Mouse (Mus musculus) liver, embryonic 16.5 days (tissue): ENCODE results near the gene Pomc. TPM values are rescaled to one million over a fixed set of nuclear protein-coding genes. Genes with fewer than 3 reads are reported as not detected.
"Not testable (repeated sequence)": the region's sequence is repeated elsewhere in the genome, so short reads cannot be mapped to it uniquely, and the experiment has no call there.

Experiments
- ATAC-seq: fragments of 200-750 bp; cut with Nextera tagmentation; 2 replicates; pipeline ENCODE4 v1.8.0; 2017; ENCODE audit warnings: low read depth, mild to moderate bottlenecking, moderate number of reproducible peaks, moderate library complexity
- H3K27ac ChIP-seq: fragments of 300-500 bp; sonication (generic); 2 replicates; pipeline ENCODE4 v1.5.1; 2014; ENCODE audit warnings: mild to moderate bottlenecking, low read length
- H3K27me3 ChIP-seq: fragments of 300-500 bp; sonication (generic); 2 replicates; pipeline ENCODE4 v1.6.1; 2014; ENCODE audit warnings: low read depth, low read length, mixed read lengths; ENCODE audit not compliant: control insufficient read depth, insufficient read depth
- H3K36me3 ChIP-seq: fragments of 300-500 bp; sonication (generic); 2 replicates; pipeline ENCODE4 v1.6.1; 2014; ENCODE audit warnings: mild to moderate bottlenecking; ENCODE audit not compliant: control insufficient read depth, insufficient read depth
- H3K4me1 ChIP-seq: fragments of 300-500 bp; sonication (generic); 2 replicates; pipeline ENCODE4 v1.6.1; 2014; ENCODE audit warnings: low read depth, low read length, mixed read lengths; ENCODE audit not compliant: control insufficient read depth
- H3K4me2 ChIP-seq: fragments of 300-500 bp; sonication (generic); 2 replicates; pipeline ENCODE4 v1.6.1; 2014; ENCODE audit warnings: low read depth, low read length, mixed read lengths
- H3K4me3 ChIP-seq: fragments of 300-500 bp; sonication (generic); 2 replicates; pipeline ENCODE4 v1.5.1; 2014; ENCODE audit warnings: low read depth, mild to moderate bottlenecking, low read length
- H3K9ac ChIP-seq: fragments of 300-500 bp; sonication (generic); 2 replicates; pipeline ENCODE4 v1.6.1; 2014; ENCODE audit warnings: low read depth, low read length
- H3K9me3 ChIP-seq: fragments of 300-500 bp; sonication (generic); replicated peaks from 2 replicates; pipeline ENCODE4 v1.6.1; 2016; ENCODE audit warnings: low read length; ENCODE audit not compliant: control insufficient read depth
- WGBS: fragments of 180-500 bp; shearing (Covaris S2); extraction: QIAGEN DNeasy Blood & Tissue Kit; methylation state at CpG from one replicate; pipeline ENCODE4 v1.1.7; 2014; ENCODE audit not compliant: insufficient replicate concordance; 5-methylcytosine and 5-hydroxymethylcytosine counted together
- polyA plus RNA-seq: library from polyadenylated mRNA; unstranded; fragments of >200 nt; fragmentation: Nextera tagmentation; extraction: Ambion mirVana; gene quantifications from 2 replicates; pipeline ENCODE4 v1.2.1, GENCODE M21; 2015

Pomc gene
- polyA plus RNA-seq, 1 experiment from 2014 or later: 0.34 TPM

DNA sequence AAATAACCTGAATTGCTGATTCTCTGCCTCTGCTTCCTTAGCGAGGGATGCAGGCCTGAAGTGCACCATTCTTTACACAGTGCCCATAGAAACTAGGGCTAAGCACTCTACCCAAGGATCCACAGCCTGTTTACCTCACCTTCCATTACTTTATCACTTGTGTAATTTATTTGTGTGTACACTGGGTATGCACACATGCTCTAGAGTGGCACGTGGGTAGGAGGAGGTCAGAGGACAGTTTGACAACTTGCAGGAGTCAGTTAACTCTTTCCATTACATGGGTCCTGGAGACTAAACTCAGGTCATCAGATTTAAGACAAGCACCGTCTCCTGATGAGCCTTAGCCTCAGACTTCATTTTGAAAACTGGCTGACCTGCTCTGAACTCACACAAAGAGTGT lies 36.2 kb upstream of the Pomc start:
- WGBS: 52% methylated on average over 3 of the region's 3 CpGs
- Histone ChIP-seq H3K9ac (no peak overlapping the region), H3K27me3 (no peaks in the 10 kb centered on the region), H3K9me3 (no peaks in the 10 kb centered on the region), H3K36me3 (no peaks in the 10 kb centered on the region), H3K4me2 (no peak overlapping the region), H3K4me3 (no peak overlapping the region), H3K27ac (no peak overlapping the region), H3K4me1 (no peaks in the 10 kb centered on the region; the same call in 1 of the 2 replicates)
- ATAC-seq: 0 out of 2 replicates have a peak, but pooled peaks have one; percentile 31

DNA sequence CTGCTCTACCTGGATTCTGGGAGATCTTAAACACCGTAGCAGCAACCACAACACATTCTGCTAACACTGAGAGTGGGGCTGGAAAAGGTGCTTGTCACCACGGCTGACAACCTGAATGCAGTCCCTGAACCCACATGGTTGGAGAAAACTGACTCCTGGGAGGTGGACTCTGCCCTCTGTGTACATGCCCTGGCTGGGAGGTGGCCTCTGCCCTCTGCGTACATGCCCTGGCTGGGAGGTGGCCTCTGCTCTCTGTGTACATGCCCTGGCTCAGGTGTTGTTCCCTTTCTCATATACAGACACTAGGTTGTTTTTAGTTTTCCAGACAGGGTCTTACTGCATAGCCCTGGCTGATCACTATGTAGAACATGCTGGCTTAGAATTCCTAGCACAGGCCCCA lies 35.3 kb upstream of the Pomc start:
- no peak overlapping the region for H3K9ac ChIP-seq
- no peaks in the 10 kb centered on the region for H3K9me3 ChIP-seq
- H3K27ac ChIP-seq: no peak overlapping the region
- 67% methylated on average over 3 of the region's 3 CpGs for WGBS
- ATAC-seq: peak; percentile 84
- H3K4me2 ChIP-seq: no peak overlapping the region
- no peaks in the 10 kb centered on the region; the same call in 1 of the 2 replicates for H3K4me1 ChIP-seq
- H3K27me3 ChIP-seq: no peaks in the 10 kb centered on the region
- H3K36me3 ChIP-seq: no peaks in the 10 kb centered on the region
- no peak overlapping the region for H3K4me3 ChIP-seq

- WGBS: 3% methylated on average over 1 of the region's 1 CpGs
- H3K27me3 ChIP-seq: no peaks in the 10 kb centered on the region
- no peak for ATAC-seq
These were observed 28.6 kb upstream of the Pomc start for GRCm38 (mm10) chr12:3926127-3926526.

DNA sequence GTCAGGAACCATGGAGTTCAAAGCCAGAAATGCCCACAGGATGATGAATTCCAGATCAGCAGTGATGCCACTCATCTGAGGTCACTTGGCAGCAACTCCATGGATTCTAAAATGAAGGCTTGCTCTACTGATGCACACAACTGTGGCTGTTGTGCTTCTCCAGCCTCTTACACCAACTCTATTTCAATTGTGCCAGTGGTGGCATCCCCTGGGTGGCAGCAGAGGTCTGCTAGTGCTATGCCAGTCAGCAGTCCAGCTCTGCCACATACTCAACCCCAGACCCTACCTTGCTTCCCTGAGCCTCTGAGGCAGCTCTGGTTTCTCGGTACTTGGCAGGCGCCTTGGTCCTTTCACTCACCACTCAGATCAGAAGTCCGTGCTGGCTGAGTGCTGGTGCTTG lies 25.9 kb upstream of the Pomc start:
- H3K36me3 ChIP-seq: no peaks in the 10 kb centered on the region
- H3K9me3 ChIP-seq: no peaks in the 10 kb centered on the region
- H3K4me2 ChIP-seq: no peak overlapping the region
- H3K27me3 ChIP-seq: no peaks in the 10 kb centered on the region
- WGBS: 70% methylated on average over 3 of the region's 3 CpGs
- no peak overlapping the region for H3K9ac ChIP-seq
- H3K27ac ChIP-seq: no peak overlapping the region
- H3K4me3 ChIP-seq: no peak overlapping the region
- no peak for ATAC-seq
- no peaks in the 10 kb centered on the region for H3K4me1 ChIP-seq

More at GRCm38 (mm10) chr12:3926127-3926526, 28.6 kb upstream of the Pomc start:
- Histone ChIP-seq H3K27ac (no peak overlapping the region), H3K9ac (no peak overlapping the region), H3K36me3 (no peaks in the 10 kb centered on the region), H3K9me3 (no peaks in the 10 kb centered on the region), H3K4me2 (no peak overlapping the region), H3K4me1 (no peaks in the 10 kb centered on the region), H3K4me3 (no peak overlapping the region)

DNA sequence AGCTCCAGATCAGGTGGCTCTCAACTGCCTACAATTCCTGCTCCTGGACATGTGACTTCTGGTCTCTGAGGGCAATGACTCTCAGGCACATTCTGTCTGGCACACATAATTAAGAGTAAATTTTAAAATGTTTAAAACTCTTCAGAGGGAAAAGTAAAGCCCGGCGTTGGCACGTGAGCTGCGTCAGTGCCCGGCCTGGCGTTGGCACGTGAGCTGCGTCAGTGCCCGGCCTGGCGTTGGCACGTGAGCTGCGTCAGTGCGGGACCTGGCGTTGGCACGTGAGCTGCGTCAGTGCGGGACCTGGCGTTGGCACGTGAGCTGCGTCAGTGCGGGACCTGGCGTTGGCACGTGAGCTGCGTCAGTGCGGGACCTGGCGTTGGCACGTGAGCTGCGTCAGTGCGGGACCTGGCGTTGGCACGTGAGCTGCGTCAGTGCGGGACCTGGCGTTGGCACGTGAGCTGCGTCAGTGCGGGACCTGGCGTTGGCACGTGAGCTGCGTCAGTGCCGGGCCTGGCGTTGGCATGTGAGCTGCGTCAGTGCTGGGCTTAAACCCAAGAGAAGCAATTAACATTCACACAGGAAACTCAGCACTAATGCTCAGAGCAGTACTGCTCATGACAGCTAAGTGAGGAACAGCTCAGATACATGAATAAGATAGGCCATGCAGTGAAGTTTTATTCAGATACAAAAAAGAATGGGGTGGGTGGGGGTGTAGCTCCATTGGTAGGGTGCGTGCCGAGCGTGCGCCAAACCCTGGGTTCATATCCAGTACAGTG lies 24.5 kb upstream of the Pomc start:
- H3K27ac ChIP-seq, H3K9me3 ChIP-seq, H3K4me1 ChIP-seq, H3K4me3 ChIP-seq, H3K9ac ChIP-seq, H3K4me2 ChIP-seq, ATAC-seq, H3K36me3 ChIP-seq, H3K27me3 ChIP-seq: not testable (repeated sequence)
- WGBS: 83% methylated on average over 33 of the region's 47 CpGs

DNA sequence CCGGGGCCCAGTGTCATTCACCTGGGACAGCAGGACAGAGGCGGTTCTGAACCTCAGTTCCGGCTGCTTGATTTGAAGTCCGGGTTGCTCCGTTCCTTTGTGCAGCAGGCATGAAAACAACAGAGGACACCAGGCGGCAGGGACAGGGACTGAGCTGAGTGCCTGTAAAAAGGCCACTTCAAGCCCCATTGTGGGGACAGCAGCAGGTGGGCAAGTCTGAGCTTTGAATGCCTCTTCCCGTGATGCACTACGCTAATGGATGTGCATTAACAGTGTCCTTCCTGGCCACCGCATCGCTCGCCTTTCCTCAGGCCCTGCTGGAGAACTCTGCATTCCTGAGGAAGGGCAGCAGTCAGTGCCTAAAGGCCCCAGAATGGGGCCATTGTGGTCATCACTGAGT lies 12.7 kb upstream of the Pomc start:
- Histone ChIP-seq H3K27ac (no peak overlapping the region), H3K9ac (no peak overlapping the region), H3K4me3 (no peak overlapping the region), H3K4me2 (no peak overlapping the region), H3K4me1 (no peaks in the 10 kb centered on the region), H3K9me3 (no peaks in the 10 kb centered on the region), H3K36me3 (no peaks in the 10 kb centered on the region), H3K27me3 (no peaks in the 10 kb centered on the region)
- ATAC-seq: no peak
- 53% methylated on average over 11 of the region's 11 CpGs for WGBS

DNA sequence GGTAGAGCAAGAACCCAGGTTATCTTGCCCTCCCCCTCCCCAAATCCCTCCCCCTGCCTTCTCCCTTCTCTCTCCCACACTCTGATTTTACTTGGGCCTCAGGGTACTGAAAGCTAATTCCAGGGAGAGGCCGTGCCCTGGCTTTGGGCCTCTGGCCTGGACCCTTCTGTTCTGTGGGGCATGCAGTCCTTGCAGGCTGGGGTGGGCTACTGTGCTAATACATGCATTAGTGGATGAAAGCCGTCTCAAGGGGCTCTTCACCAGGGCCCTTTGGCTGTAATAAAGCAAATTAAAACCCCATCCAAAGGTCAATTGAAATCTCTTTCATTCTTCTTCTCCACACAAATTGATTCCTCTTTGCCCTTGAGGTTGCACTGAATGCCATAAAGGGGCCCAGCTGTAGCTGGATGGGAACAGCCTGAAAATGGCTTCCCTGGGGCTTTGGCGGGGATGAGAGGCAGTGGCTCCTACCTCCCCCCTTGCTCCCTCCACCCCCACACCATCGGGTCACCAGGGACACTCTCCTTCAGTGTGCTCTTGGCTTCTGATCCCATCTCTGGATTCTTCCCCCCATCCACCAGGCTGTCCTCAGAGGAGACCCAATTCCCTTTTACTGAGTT lies 10.2 kb upstream of the Pomc start:
- WGBS: 49% methylated on average over 4 of the region's 4 CpGs
- Histone ChIP-seq H3K4me3 (no peak overlapping the region), H3K36me3 (no peaks in the 10 kb centered on the region), H3K9ac (no peak overlapping the region), H3K9me3 (no peaks in the 10 kb centered on the region), H3K27me3 (no peaks in the 10 kb centered on the region), H3K27ac (no peak overlapping the region), H3K4me1 (no peaks in the 10 kb centered on the region), H3K4me2 (no peak overlapping the region)
- no peak for ATAC-seq

DNA sequence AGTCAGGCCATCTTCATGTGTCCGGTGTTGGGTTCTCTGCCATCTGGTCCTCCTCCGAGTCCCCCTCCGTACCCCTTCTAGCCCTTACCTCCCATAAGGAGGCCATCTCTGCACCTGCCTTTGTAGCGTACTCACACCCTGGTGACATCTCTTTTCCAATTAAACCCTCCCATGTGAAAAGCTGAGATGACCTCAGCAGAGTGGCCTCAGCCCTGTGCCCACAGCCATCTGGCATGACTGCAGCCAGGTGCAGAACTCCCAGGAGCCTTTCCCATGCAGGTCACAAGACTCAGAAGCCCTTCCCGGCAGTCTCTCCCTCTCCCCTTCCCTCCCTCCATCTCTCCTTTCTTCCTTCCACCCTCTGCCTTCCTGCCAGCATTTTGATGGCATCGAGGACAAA lies 7.2 kb upstream of the Pomc start:
- 60% methylated on average over 6 of the region's 6 CpGs for WGBS
- ATAC-seq: no peak

GRCm38 (mm10) chr12:3955371-3955770 lies 620 bp downstream of the Pomc start:
- no peaks in the 10 kb centered on the region for H3K9me3 ChIP-seq
- 23% methylated on average over 10 of the region's 10 CpGs for WGBS
- H3K4me2 ChIP-seq: no peak overlapping the region
- peaks cover 5% of the 10 kb centered on the region for H3K27me3 ChIP-seq
- H3K9ac ChIP-seq: no peak overlapping the region
- no peak overlapping the region for H3K27ac ChIP-seq
- no peaks in the 10 kb centered on the region for H3K36me3 ChIP-seq
- no peaks in the 10 kb centered on the region; the same call in 1 of the 2 replicates for H3K4me1 ChIP-seq
- no peak overlapping the region for H3K4me3 ChIP-seq
- no peak for ATAC-seq

More for the DNA sequence above, 7.2 kb upstream of the Pomc start:
- H3K4me2 ChIP-seq: no peak overlapping the region
- no peaks in the 10 kb centered on the region for H3K36me3 ChIP-seq
- no peaks in the 10 kb centered on the region for H3K4me1 ChIP-seq
- H3K9me3 ChIP-seq: no peaks in the 10 kb centered on the region
- H3K9ac ChIP-seq: no peak overlapping the region
- H3K27ac ChIP-seq: no peak overlapping the region
- no peaks in the 10 kb centered on the region for H3K27me3 ChIP-seq
- no peak overlapping the region for H3K4me3 ChIP-seq
